Mouse (Mus musculus) MEL (cell line): ENCODE results near the gene Trim58. TPM values are rescaled to one million over a fixed set of nuclear protein-coding genes. Genes with fewer than 3 reads are reported as not detected.
A peak's percentile ranks its signal among the peaks of the same experiment; 100 is the strongest.

Source experiments
- DNase-seq: peaks from one replicate; pipeline ENCODE4 v3.0.0; 2011; ENCODE audit warnings: low read depth, low spot score
- H3K27ac ChIP-seq: 2 replicates; pipeline ENCODE4 v1.5.1; 2012; ENCODE audit warnings: low read depth, mild to moderate bottlenecking, control low read depth, low read length, moderate library complexity; ENCODE audit not compliant: control insufficient read depth
- H3K27me3 ChIP-seq, 2 experiments: fragments of 150-350 bp in 1 of 2; sonication (generic) in 1 of 2; 2 replicates each; pipeline ENCODE4 v1.6.1; 2012; ENCODE audit warnings: low read length in 2 of 2, mild to moderate bottlenecking in 2 of 2, improper control_type of control experiment in 1 of 2, moderate library complexity in 1 of 2; ENCODE audit not compliant: insufficient read depth in 2 of 2, control insufficient read depth in 1 of 2
- H3K36me3 ChIP-seq, 2 experiments: 2 replicates each; pipeline ENCODE4 v1.6.1; 2012 to 2014; ENCODE audit warnings: low read length in 2 of 2, improper control_type of control experiment in 1 of 2, inconsistent platforms in 1 of 2, mild to moderate bottlenecking in 1 of 2; ENCODE audit not compliant: insufficient read depth in 2 of 2, control insufficient read depth in 1 of 2
- H3K4me1 ChIP-seq, 2 experiments: fragments of 150-350 bp in 1 of 2; sonication (generic) in 1 of 2; 2 replicates each; pipeline ENCODE4 v1.6.1; 2012; ENCODE audit warnings: low read length in 2 of 2, improper control_type of control experiment in 1 of 2, mild to moderate bottlenecking in 1 of 2; ENCODE audit not compliant: insufficient read depth in 2 of 2, control insufficient read depth in 1 of 2
- H3K4me3 ChIP-seq, 2 experiments: fragments of 150-350 bp in 1 of 2; sonication (generic) in 1 of 2; 2 replicates each; pipeline ENCODE4 v1.5.1; 2012; ENCODE audit warnings: low read depth in 2 of 2, low read length in 2 of 2, mild to moderate bottlenecking in 2 of 2, moderate library complexity in 2 of 2, control low read depth in 1 of 2, improper control_type of control experiment in 1 of 2; ENCODE audit not compliant: control insufficient read depth in 1 of 2, insufficient read depth in 1 of 2
- H3K79me2 ChIP-seq: 2 replicates; pipeline ENCODE4 v1.6.1; 2012; ENCODE audit warnings: mild to moderate bottlenecking, low read length, moderate library complexity; ENCODE audit not compliant: control insufficient read depth, poor library complexity, insufficient read depth
- H3K9ac ChIP-seq: 2 replicates; pipeline ENCODE4 v1.6.1; 2012; ENCODE audit warnings: low read depth, mild to moderate bottlenecking, control low read depth, low read length, moderate library complexity; ENCODE audit not compliant: control insufficient read depth, poor library complexity, severe bottlenecking
- H3K9me3 ChIP-seq: fragments of 150-350 bp; sonication (generic); replicated peaks from 2 replicates; pipeline ENCODE4 v1.6.1; 2012; ENCODE audit warnings: mild to moderate bottlenecking, low read length, improper control_type of control experiment, moderate library complexity; ENCODE audit not compliant: insufficient read depth
- BHLHE40 ChIP-seq: IDR thresholded peaks from 2 replicates; pipeline ENCODE4 v1.6.1; 2012; ENCODE audit warnings: low read depth, mild to moderate bottlenecking, inconsistent platforms, low read length, improper control_type of control experiment, borderline replicate concordance
- CHD1 ChIP-seq: IDR thresholded peaks from 2 replicates; pipeline ENCODE4 v1.6.1; 2012; ENCODE audit warnings: low read depth, mild to moderate bottlenecking, inconsistent platforms, low read length, improper control_type of control experiment
- CTCF ChIP-seq, 3 experiments: IDR thresholded peaks in 2 of 3; conservative IDR thresholded peaks in 1 of 3; 2 replicates each; pipeline ENCODE4 v1.5.1; 2011 to 2012; ENCODE audit warnings: low read length in 3 of 3, low read depth in 2 of 3, mild to moderate bottlenecking in 2 of 3, improper control_type of control experiment in 1 of 3, inconsistent platforms in 1 of 3, mixed read lengths in 1 of 3, moderate library complexity in 1 of 3; ENCODE audit not compliant: control insufficient read depth in 1 of 3, insufficient read depth in 1 of 3, poor library complexity in 1 of 3, severe bottlenecking in 1 of 3
- E2F4 ChIP-seq: IDR thresholded peaks from 2 replicates; pipeline ENCODE4 v1.6.1; 2011; ENCODE audit warnings: low read depth, low read length, improper control_type of control experiment, borderline replicate concordance
- EP300 ChIP-seq, 2 experiments: IDR thresholded peaks; 2 replicates each; pipeline ENCODE4 v1.6.1; 2011; ENCODE audit warnings: improper control_type of control experiment in 2 of 2, low read length in 2 of 2, low read depth in 1 of 2, mild to moderate bottlenecking in 1 of 2
- ETS1 ChIP-seq: IDR thresholded peaks from 2 replicates; pipeline ENCODE4 v1.6.1; 2012; ENCODE audit warnings: low read depth, mild to moderate bottlenecking, inconsistent platforms, low read length, improper control_type of control experiment, moderate library complexity
- GABPA ChIP-seq: IDR thresholded peaks from 2 replicates; pipeline ENCODE4 v1.6.1; 2012; ENCODE audit warnings: low read depth, mild to moderate bottlenecking, inconsistent platforms, low read length, improper control_type of control experiment, moderate library complexity
- GATA1 ChIP-seq: IDR thresholded peaks from 2 replicates; pipeline ENCODE4 v1.6.1; 2011; ENCODE audit warnings: low read depth, low read length, improper control_type of control experiment
- MAFK ChIP-seq: IDR thresholded peaks from 2 replicates; pipeline ENCODE4 v1.6.1; 2011; ENCODE audit warnings: low read depth, mild to moderate bottlenecking, low read length, improper control_type of control experiment, borderline replicate concordance
- MAX ChIP-seq: IDR thresholded peaks from 2 replicates; pipeline ENCODE4 v1.6.1; 2011; ENCODE audit warnings: low read length, improper control_type of control experiment
- MAZ ChIP-seq: IDR thresholded peaks from 2 replicates; pipeline ENCODE4 v1.6.1; 2012; ENCODE audit warnings: low read depth, mild to moderate bottlenecking, inconsistent platforms, low read length, improper control_type of control experiment
- MYC ChIP-seq: IDR thresholded peaks from 2 replicates; pipeline ENCODE4 v1.6.1; 2011; ENCODE audit warnings: low read depth, mild to moderate bottlenecking, low read length, improper control_type of control experiment, moderate library complexity
- NELFE ChIP-seq: IDR thresholded peaks from 2 replicates; pipeline ENCODE4 v1.6.1; 2011; ENCODE audit warnings: low read depth, low read length, improper control_type of control experiment
- NRF1 ChIP-seq: IDR thresholded peaks from 2 replicates; pipeline ENCODE4 v1.6.1; 2014; ENCODE audit warnings: low read depth, mild to moderate bottlenecking, inconsistent platforms, low read length, improper control_type of control experiment, moderate library complexity; ENCODE audit not compliant: poor library complexity, insufficient read depth, severe bottlenecking
- POLR2A ChIP-seq, 2 experiments: IDR thresholded peaks; 2 replicates each; pipeline ENCODE4 v1.6.1; 2011 to 2012; ENCODE audit warnings: low read length in 2 of 2, mild to moderate bottlenecking in 2 of 2, control low read depth in 1 of 2, improper control_type of control experiment in 1 of 2, low read depth in 1 of 2, moderate library complexity in 1 of 2; ENCODE audit not compliant: control insufficient read depth in 1 of 2, insufficient read depth in 1 of 2, poor library complexity in 1 of 2
- POLR2AphosphoS5 ChIP-seq: IDR thresholded peaks from 2 replicates; pipeline ENCODE4 v1.6.1; 2012; ENCODE audit warnings: low read depth, borderline replicate concordance, mild to moderate bottlenecking, inconsistent platforms, low read length, moderate library complexity, mixed read lengths
- RCOR1 ChIP-seq: IDR thresholded peaks from 2 replicates; pipeline ENCODE4 v1.6.1; 2012; ENCODE audit warnings: low read depth, mild to moderate bottlenecking, inconsistent platforms, low read length, improper control_type of control experiment
- SIN3A ChIP-seq: IDR thresholded peaks from 2 replicates; pipeline ENCODE4 v1.6.1; 2012; ENCODE audit warnings: low read length, improper control_type of control experiment, inconsistent platforms
- TAL1 ChIP-seq: IDR thresholded peaks from 2 replicates; pipeline ENCODE4 v1.6.1; 2012; ENCODE audit warnings: mild to moderate bottlenecking, inconsistent platforms, low read length, moderate library complexity, mixed read lengths
- TCF12 ChIP-seq: IDR thresholded peaks from 2 replicates; pipeline ENCODE4 v1.6.1; 2014; ENCODE audit warnings: low read depth, mild to moderate bottlenecking, inconsistent platforms, low read length, improper control_type of control experiment, moderate library complexity
- USF2 ChIP-seq, 2 experiments: IDR thresholded peaks; 2 replicates each; pipeline ENCODE4 v1.6.1; 2011 to 2012; ENCODE audit warnings: improper control_type of control experiment in 2 of 2, low read length in 2 of 2, borderline replicate concordance in 1 of 2, inconsistent platforms in 1 of 2, low read depth in 1 of 2, mild to moderate bottlenecking in 1 of 2; ENCODE audit not compliant: insufficient read depth in 1 of 2
- ZC3H11A ChIP-seq: IDR thresholded peaks from 2 replicates; pipeline ENCODE4 v1.6.1; 2012; ENCODE audit warnings: low read depth, mild to moderate bottlenecking, inconsistent platforms, low read length, improper control_type of control experiment
- ZKSCAN1 ChIP-seq: IDR thresholded peaks from 2 replicates; pipeline ENCODE4 v1.6.1; 2012; ENCODE audit warnings: low read depth, mild to moderate bottlenecking, inconsistent platforms, low read length, improper control_type of control experiment, moderate library complexity
- ZNF384 ChIP-seq: IDR thresholded peaks from 2 replicates; pipeline ENCODE4 v1.6.1; 2012; ENCODE audit warnings: low read depth, mild to moderate bottlenecking, inconsistent platforms, low read length, improper control_type of control experiment
- polyA plus RNA-seq, 2 experiments: library from polyadenylated mRNA; stranded (reverse) in 1 of 2; unstranded in 1 of 2; fragments of >175 nt in 1 of 2; fragments of >200 nt in 1 of 2; gene quantifications; 2 replicates each; pipeline versions ENCODE4 v1.2.1 to v1.2.4; 2012; ENCODE audit warnings: low replicate concordance in 2 of 2, low read depth in 1 of 2; ENCODE audit not compliant: insufficient read length in 2 of 2, insufficient read depth in 1 of 2, missing spikeins in 1 of 2
- total RNA-seq: library from RNA; depleted of rRNA; stranded (reverse); fragments of 300-350 nt; gene quantifications from 2 replicates; pipeline ENCODE4 v1.2.3, GENCODE M21; 2012

Gene Trim58
- total and polyA plus RNA-seq, 3 experiments: 4.0 to 14.1 TPM; not detected in 1

GRCm38 (mm10) chr11:58641057-58641456, 792 bp downstream of the Trim58 start (continued):
- TF ChIP-seq NELFE: 0 out of 2 replicates have a peak, but pooled peaks have one; percentile 41
- TF ChIP-seq GABPA: no peak

GRCm38 (mm10) chr11:58641638-58642358, 1.5 kb downstream of the Trim58 start:
- Histone ChIP-seq H3K4me3 (peak overlapping the region; percentile 45 to 52), H3K79me2 (no peaks in the 10 kb centered on the region; the same call in 1 of the 2 replicates), H3K9ac (peak overlapping the region; percentile 46), H3K27me3 (no peaks in the 10 kb centered on the region), H3K27ac (peak overlapping the region; percentile 73), H3K4me1 (peaks cover 7 to 27% of the 10 kb centered on the region in 2 experiments), H3K9me3 (no peaks in the 10 kb centered on the region), H3K36me3 (peaks cover 0 to 22% of the 10 kb centered on the region in 2 experiments; a peak in 2 of 4 replicates)
- TF ChIP-seq BHLHE40: no peak
- peak; percentile 75 for TF ChIP-seq GATA1
- TF ChIP-seq POLR2A (IDR thresholded peaks at IDR 0.05; ENCODE audit: control insufficient read depth in 1 of 2, insufficient read depth in 1 of 2, low read depth in 1 of 2, low read length in 2 of 2, poor library complexity in 1 of 2): peak in 1 of 2 experiments; percentile 25; a peak in 1 of 4 replicates
- TF ChIP-seq TAL1: peak; percentile 92
- TF ChIP-seq TCF12: peak; percentile 90
- peak; percentile 70 for TF ChIP-seq GABPA
- peak; percentile 55; the same call in 1 of the 2 replicates for TF ChIP-seq MAX
- no peak for TF ChIP-seq NRF1
- peak; percentile 93 for TF ChIP-seq ETS1
- TF ChIP-seq EP300 (IDR thresholded peaks at IDR 0.05; ENCODE audit: low read depth in 1 of 2, low read length in 2 of 2): peak; percentile 78 to 88
- TF ChIP-seq RCOR1: peak; percentile 75; the same call in 1 of the 2 replicates
- TF ChIP-seq E2F4: no peak
- peak; percentile 69; the same call in 1 of the 2 replicates for TF ChIP-seq SIN3A
- TF ChIP-seq MAFK: 0 out of 2 replicates have a peak, but pooled peaks have one; percentile 27
- peak; percentile 96 for DNase-seq

- no peaks in the 10 kb centered on the region for H3K9me3 ChIP-seq
- H3K4me1 ChIP-seq: peaks cover 7 to 27% of the 10 kb centered on the region in 2 experiments
- DNase-seq: peak; percentile 93
- peaks cover 0 to 22% of the 10 kb centered on the region in 2 experiments; a peak in 2 of 4 replicates for H3K36me3 ChIP-seq
- no peak overlapping the region for H3K9ac ChIP-seq
- H3K79me2 ChIP-seq: no peaks in the 10 kb centered on the region; the same call in 1 of the 2 replicates
- no peaks in the 10 kb centered on the region for H3K27me3 ChIP-seq
- no peak overlapping the region for H3K27ac ChIP-seq
- no peak overlapping the region for H3K4me3 ChIP-seq
- TF ChIP-seq MYC (peak; percentile 77), MAX (peak; percentile 63; the same call in 1 of the 2 replicates), RCOR1 (peak; percentile 75), SIN3A (peak; percentile 85), CHD1 (no peak), MAZ (peak; percentile 73), EP300 (IDR thresholded peaks at IDR 0.05; ENCODE audit: low read depth in 1 of 2, low read length in 2 of 2) (peak; percentile 55 to 75), TCF12 (peak; percentile 19; the same call in 1 of the 2 replicates), POLR2AphosphoS5 (no peak), CTCF (IDR thresholded peaks at IDR 0.05 in 2 of 3, conservative IDR thresholded peaks at IDR 0.05 in 1 of 3; ENCODE audit: control insufficient read depth in 1 of 3, insufficient read depth in 1 of 3, low read depth in 2 of 3, low read length in 3 of 3, poor library complexity in 1 of 3, severe bottlenecking in 1 of 3) (peak; percentile 88 to 95 (median 93)), ZNF384 (no peak), GATA1 (peak; percentile 95), E2F4 (no peak), NRF1 (no peak), ZKSCAN1 (no peak), MAFK (no peak), ZC3H11A (peak; percentile 52; the same call in 1 of the 2 replicates), NELFE (no peak), USF2 (IDR thresholded peaks at IDR 0.05; ENCODE audit: borderline replicate concordance in 1 of 2, insufficient read depth in 1 of 2, low read depth in 1 of 2, low read length in 2 of 2) (no peak)
These were observed 3.1 kb downstream of the Trim58 start for GRCm38 (mm10) chr11:58643350-58643749.
